Mouse (Mus musculus) testis, adult 2 months (tissue): ENCODE data around the gene Bcas3.

Experiments used
- CTCF ChIP-seq: fragments of 200-500 bp; IDR thresholded peaks from 2 replicates; pipeline ENCODE4 v1.5.1; 2012; ENCODE audit warnings: low read depth, mild to moderate bottlenecking, inconsistent platforms, low read length, moderate library complexity; ENCODE audit not compliant: control insufficient read depth, insufficient read depth, insufficient replicate concordance
- POLR2A ChIP-seq: fragments of 200-500 bp; IDR thresholded peaks from 2 replicates; pipeline ENCODE4 v1.6.1; 2012; ENCODE audit warnings: low read depth, mild to moderate bottlenecking, inconsistent platforms, low read length, moderate library complexity; ENCODE audit not compliant: control insufficient read depth

DNA sequence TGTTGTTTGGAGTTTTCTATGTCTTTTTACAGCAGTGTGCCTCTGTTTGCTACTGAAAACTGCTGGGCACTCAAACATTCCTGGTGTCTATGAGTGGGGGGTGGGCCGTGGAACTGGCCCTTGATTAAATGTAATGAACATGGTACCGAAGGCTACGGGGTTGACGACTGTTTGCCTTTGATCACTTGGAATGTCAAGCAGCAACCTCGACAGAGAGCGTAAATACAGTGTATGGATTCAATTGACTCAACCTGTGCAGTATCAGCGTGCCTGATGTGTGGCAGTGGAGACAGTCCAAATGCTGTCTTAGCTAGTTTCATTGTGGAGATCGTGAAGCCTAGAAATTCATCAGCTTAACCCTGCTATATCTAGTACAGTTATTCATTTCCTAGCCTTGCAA lies 231.1 kb downstream of the Bcas3 start:
- TF ChIP-seq CTCF (no peak), POLR2A (no peak)
